Mouse (Mus musculus) erythroid progenitor cell, adult 5-6 weeks (primary cell): ENCODE measurements around the gene Camk2g. TPM values are rescaled to one million over a fixed set of nuclear protein-coding genes. Genes with fewer than 3 reads are reported as not detected.
A peak's percentile ranks its signal among the peaks of the same experiment; 100 is the strongest.
"Not testable (repeated sequence)": the region's sequence is repeated elsewhere in the genome, so short reads cannot be mapped to it uniquely, and the experiment has no call there.

Experiments used
- ATAC-seq: replicated peaks from 2 replicates; pipeline ENCODE4 v1.8.0; 2016; ENCODE audit warnings: moderate number of reproducible peaks, mild to moderate bottlenecking, moderate TSS enrichment, inconsistent platforms; ENCODE audit not compliant: poor library complexity, low FRiP score, severe bottlenecking
- total RNA-seq, 2 experiments: library from RNA; stranded (forward) in 1 of 2; stranded (reverse) in 1 of 2; fragments of 150-400 nt in 1 of 2; fragments of 186-747, 209-891 nt in 1 of 2; gene quantifications; 2 replicates each; pipeline versions ENCODE4 v1.2.3 to v1.2.4; 2015 to 2017; ENCODE audit warnings: low replicate concordance in 2 of 2

The Camk2g gene
- total RNA-seq, 2 experiments from 2014 or later: 6.7 to 6.9 TPM

- no peak for ATAC-seq
These were observed 80.1 kb downstream of the Camk2g start for GRCm38 (mm10) chr14:20713832-20714231.

GRCm38 (mm10) chr14:20708239-20708638, 85.6 kb downstream of the Camk2g start:
- ATAC-seq: no peak

- peak; percentile 89 for ATAC-seq
These were observed 86.4 kb downstream of the Camk2g start, which contains the start of gene Zswim8 for GRCm38 (mm10) chr14:20707201-20708190. Gene Zswim8, plus strand, starts transcription at chr14:20707552.

- not testable (repeated sequence) for ATAC-seq
These were observed 90.4 kb downstream of the Camk2g start for GRCm38 (mm10) chr14:20703461-20703860.

GRCm38 (mm10) chr14:20702741-20703381, 91.0 kb downstream of the Camk2g start, which contains the start of gene Chchd1:
Gene Chchd1, plus strand, starts transcription at chr14:20703006.
- ATAC-seq: peak; percentile 86

- ATAC-seq: no peak
These were observed 91.7 kb downstream of the Camk2g start for GRCm38 (mm10) chr14:20702096-20702740.

- no peak for ATAC-seq
These were observed 92.3 kb downstream of the Camk2g start for GRCm38 (mm10) chr14:20701554-20701953.

GRCm38 (mm10) chr14:20700362-20700761, 93.5 kb downstream of the Camk2g start:
- no peak for ATAC-seq

- no peak for ATAC-seq
These were observed 95.4 kb downstream of the Camk2g start for GRCm38 (mm10) chr14:20698515-20698914.

- ATAC-seq: 0 out of 2 replicates have a peak, but pooled peaks have one; percentile 22
These were observed 96.9 kb downstream of the Camk2g start for GRCm38 (mm10) chr14:20696986-20697385.

GRCm38 (mm10) chr14:20695761-20696520, 97.9 kb downstream of the Camk2g start:
- peak; percentile 13 for ATAC-seq

- ATAC-seq: peak; percentile 81
These were observed 98.8 kb downstream of the Camk2g start, which contains the start of gene Fut11 for GRCm38 (mm10) chr14:20694884-20695760. Gene Fut11, plus strand, starts transcription at chr14:20694968.

GRCm38 (mm10) chr14:20694185-20694883, 99.6 kb downstream of the Camk2g start:
- ATAC-seq: peak; percentile 32

- no peak for ATAC-seq
These were observed 100.2 kb downstream of the Camk2g start for GRCm38 (mm10) chr14:20693589-20694101.

GRCm38 (mm10) chr14:20691772-20692171, 102.1 kb downstream of the Camk2g start:
- ATAC-seq: no peak

- no peak for ATAC-seq
These were observed 104.9 kb downstream of the Camk2g start for GRCm38 (mm10) chr14:20689009-20689408.

- ATAC-seq: no peak
These were observed 107.3 kb downstream of the Camk2g start for GRCm38 (mm10) chr14:20686576-20686975.
